Mouse (Mus musculus) retina, postnatal 7 days (tissue): ENCODE data around the gene Ggact.

Experiments
- DNase-seq: peaks from one replicate; pipeline ENCODE4 v3.0.0-alpha.2; 2012; ENCODE audit warnings: low read depth, low spot score

The Ggact gene

DNA sequence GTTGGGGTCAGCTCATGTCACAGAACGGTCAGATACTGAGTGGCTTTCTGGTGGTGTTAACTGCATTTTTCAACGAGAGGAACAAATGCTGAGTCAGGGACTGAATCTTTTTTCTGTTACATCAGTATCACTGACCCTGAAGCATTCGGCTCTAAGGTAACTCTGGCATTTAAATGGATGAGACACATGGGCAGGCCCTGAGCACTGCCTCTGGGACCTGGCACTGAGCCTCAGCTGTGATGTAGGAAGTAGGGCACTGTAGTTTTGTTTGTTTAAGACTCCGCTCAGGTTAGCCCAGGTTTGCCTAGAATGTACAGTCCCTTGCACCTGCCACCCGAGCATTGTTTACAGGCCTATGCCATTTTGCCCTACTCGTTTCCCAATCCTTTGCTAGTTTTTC lies 43.7 kb downstream of the Ggact start:
- DNase-seq, result no peak

DNA sequence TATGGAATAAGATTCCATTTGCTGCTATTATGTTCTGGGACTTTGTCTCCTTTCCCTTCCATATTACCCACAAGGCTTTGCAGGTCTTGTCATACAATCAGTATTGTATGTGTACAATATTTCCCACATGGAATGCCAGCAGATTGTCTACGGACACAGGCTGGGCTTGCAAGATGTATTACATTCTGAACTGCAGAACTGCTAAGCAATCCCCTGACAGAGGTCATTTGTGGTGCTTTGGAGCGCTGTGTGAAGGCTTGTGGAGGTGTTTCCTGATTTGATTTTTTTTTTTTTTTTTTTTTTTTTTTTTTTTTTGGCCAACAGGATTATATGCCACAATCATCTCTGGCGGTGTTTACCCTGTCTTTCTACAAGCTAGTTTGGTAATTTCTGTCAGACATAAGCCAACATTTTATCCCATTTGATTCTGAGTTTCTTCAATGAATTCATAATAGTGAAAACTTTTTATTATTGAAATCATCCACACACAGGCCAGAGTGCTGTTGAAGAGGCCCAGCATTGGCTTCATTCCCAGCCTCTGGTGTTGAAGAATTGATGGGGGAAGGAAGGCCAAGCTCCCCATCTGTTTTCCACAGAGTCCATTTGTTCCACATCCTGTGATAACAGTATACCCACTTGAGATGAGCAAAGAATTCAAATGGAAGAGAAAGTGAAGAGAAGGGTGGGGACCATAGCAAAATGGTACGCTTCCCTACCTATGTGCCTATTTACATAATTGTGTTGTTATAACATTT lies 45.8 kb downstream of the Ggact start:
- no peak for DNase-seq

GRCm38 (mm10) chr14:122865462-122866129 lies 48.0 kb downstream of the Ggact start:
- DNase-seq, result no peak

DNA sequence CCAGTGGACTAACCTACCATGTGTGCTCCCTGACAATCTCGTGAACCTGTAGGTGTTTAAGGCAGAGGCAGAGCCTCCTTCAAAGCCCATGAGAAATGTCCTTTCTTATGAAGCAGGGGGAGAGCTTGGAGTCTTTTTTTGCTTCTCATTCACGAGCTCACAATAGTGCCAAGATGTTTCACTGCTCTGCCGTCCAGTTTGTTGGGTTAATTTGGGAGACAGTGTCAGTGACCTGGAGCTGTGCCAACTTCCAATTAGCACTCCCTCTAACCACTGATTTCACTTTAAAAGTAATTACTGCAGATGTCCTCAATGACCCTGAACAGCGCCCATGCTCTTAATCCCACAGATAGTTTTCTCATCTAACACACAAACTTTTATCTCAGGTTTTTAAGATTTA lies 50.9 kb downstream of the Ggact start:
- DNase-seq, result no peak

- DNase-seq, result no peak
These were observed 53.8 kb downstream of the Ggact start for GRCm38 (mm10) chr14:122859792-122860191.

- DNase-seq, result no peak
These were observed 61.0 kb downstream of the Ggact start for GRCm38 (mm10) chr14:122852506-122853057.

DNA sequence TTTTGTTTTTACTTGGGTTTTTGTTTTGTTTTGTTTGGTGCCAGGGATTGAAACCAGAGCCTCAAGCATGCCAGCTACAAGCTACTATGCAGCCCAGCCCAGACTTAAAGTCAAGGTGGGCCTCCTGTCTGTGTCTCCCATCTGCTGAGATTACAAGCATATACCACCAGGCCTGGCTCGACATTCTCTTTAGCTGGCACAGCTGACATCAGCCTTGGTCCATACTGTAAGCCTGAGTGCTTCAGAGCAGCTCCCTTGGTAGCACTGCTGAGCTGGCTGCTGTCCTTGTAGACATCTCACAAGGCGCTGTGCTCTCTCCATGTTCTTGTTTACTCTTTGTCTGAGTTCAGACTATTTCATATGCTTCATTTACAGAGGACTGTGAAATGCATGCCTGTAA lies 76.5 kb downstream of the Ggact start:
- no peak for DNase-seq

GRCm38 (mm10) chr14:122836221-122836620 lies 77.3 kb downstream of the Ggact start:
- no peak for DNase-seq

GRCm38 (mm10) chr14:122835487-122836190 lies 77.9 kb downstream of the Ggact start:
- DNase-seq, result no peak

DNA sequence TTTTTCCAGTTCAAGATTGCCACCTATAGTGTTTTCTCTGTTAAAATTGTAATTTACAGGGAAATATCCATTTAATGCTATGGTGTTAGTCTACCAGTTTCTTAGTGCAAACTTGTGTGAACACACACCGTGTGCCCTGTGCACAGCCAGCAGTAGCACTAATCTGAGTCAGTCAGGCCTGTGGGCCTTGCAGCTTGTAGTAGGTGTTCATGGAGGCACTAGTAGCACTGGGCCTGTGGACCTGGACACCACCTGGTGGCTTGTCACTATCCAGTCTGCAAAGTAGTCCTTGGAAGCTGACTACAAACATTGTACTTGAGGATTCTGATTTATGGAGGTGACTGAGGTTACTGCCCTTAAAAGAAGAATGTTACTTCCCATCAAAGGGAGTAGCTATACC lies 78.8 kb downstream of the Ggact start:
- no peak for DNase-seq

DNA sequence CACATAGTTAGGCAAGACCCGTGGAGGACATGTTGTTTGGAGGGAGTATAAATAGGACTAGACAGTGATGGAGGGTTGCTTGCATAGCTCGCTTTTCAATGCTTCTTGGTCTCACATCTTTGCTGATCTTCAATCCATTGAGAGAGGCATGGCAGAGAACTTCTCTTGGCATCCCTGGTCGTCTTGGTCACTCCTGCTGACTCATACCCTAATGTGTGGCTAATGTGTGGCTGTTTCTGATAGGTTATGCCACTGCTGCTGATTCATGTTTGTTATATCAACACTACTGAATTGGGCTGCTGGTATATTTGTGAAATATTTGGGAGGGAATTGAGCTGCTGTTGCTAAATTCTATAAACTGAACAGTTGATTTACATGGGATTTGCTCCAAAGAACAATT lies 79.9 kb downstream of the Ggact start:
- DNase-seq, result no peak

DNA sequence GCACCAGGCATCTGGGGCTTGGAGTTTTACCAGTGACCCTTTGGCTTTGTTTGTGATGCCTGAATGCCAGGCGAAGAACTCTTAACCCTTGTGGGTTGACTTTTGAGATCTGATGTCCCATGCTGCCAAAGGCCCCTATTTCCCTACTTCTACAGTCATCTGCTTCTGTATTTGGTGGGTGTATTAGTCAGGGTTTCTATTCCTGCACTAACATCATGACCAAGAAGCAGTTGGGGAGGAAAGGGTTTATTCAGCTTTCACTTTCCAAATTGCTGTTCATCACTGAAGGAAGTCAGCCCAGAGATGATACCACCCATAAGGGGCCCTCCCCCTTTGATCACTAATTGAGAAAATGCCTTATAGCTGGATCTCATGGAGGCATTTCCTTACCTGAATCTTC lies 83.1 kb downstream of the Ggact start:
- DNase-seq, result no peak

DNA sequence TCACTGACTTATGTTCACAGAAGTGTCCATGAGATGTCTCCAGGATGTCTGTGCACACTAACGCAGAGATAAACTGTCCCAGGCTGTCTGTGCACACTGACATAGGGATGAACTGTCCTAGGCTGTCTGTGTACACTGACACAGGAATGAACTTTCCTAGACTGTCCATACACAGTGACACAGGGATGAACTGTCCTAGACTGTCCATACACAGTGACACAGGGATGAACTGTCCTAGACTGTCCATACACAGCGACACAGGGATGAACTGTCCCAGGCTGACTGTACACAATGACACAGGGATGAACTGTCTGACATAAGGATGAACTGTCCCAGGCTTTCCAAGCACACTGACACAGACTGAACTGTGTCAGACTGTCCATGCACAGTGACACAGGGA lies 88.1 kb downstream of the Ggact start:
- no peak for DNase-seq

- no peak for DNase-seq
These were observed 89.8 kb downstream of the Ggact start for GRCm38 (mm10) chr14:122823791-122824190.

DNA sequence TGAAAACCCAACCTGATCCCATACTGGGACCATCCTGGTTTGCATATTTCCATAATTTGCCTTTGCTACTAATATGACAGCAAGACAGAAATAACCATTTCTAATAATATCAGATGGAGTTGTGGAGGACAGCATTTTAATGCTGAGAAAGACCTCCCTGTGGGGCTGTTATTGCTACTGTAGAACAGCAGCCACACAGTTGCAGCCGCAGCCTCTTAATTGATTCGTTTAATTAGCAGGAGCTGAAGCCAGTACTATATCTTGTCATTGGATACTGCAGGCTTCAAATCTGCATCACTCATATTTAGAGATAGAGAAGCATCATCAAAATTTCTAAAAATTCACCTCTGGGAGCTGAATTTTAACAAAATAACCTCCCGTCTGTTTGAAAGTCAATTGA lies 92.6 kb downstream of the Ggact start:
- no peak for DNase-seq

- no peak for DNase-seq
These were observed 113.3 kb downstream of the Ggact start for GRCm38 (mm10) chr14:122800296-122800695.

DNA sequence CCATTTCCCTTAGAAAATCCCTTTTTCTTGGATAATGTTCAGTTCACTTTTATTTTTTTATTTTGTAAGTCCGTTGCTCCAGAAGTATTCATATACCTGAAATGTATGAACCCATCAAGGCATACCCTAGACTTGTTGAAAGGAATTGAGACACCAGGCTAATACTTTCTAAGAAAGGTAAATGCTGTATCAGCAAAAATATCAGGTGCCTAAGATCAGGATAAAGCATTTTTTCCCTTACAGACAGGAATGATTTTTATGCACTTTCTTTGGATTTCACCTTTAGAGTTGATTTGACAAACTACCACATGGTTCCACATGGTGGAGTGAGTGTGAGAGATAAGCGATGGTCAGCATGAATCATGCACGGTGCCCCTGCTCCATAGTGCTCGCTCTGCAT lies 120.2 kb downstream of the Ggact start:
- no peak for DNase-seq

- no peak for DNase-seq
These were observed 123.4 kb downstream of the Ggact start for GRCm38 (mm10) chr14:122790111-122790510.

- DNase-seq, result no peak
These were observed 125.4 kb downstream of the Ggact start for GRCm38 (mm10) chr14:122788199-122788598.

- no peak for DNase-seq
These were observed 128.9 kb downstream of the Ggact start for GRCm38 (mm10) chr14:122784701-122785100.

- DNase-seq, result no peak
These were observed 147.1 kb downstream of the Ggact start for GRCm38 (mm10) chr14:122766448-122766847.
